Mouse (Mus musculus): ENCODE data around the gene Nt5dc1. TPM values are rescaled to one million over a fixed set of nuclear protein-coding genes. Genes with fewer than 3 reads are reported as not detected.

The Nt5dc1 gene
- polyA plus RNA-seq, 1 experiment from 2014 or later: 6.2 TPM

Other genes starting within 250 kb of the Nt5dc1 start
- 6.5 and 6.9 TPM in 2 replicates for gene Dse, start 210.8 kb downstream of the Nt5dc1 start, polyA plus RNA-seq (2015; fragmentation: Nextera tagmentation; extraction: Ambion mirVana)
- 22.5 and 24.5 TPM in 2 replicates for gene Tspyl1, start 136.4 kb downstream of the Nt5dc1 start, polyA plus RNA-seq (2015; fragmentation: Nextera tagmentation; extraction: Ambion mirVana)
- gene Tspyl4, start 121.1 kb downstream of the Nt5dc1 start, polyA plus RNA-seq (2015; fragmentation: Nextera tagmentation; extraction: Ambion mirVana): 0.39 and 0.71 TPM in 2 replicates
- gene Col10a1, start 28.6 kb downstream of the Nt5dc1 start, polyA plus RNA-seq (2015; fragmentation: Nextera tagmentation; extraction: Ambion mirVana): 0.02 and 0.05 TPM in 2 replicates
- 1.1 and 1.9 TPM in 2 replicates for gene Frk, start 64.8 kb upstream of the Nt5dc1 start, polyA plus RNA-seq (2015; fragmentation: Nextera tagmentation; extraction: Ambion mirVana)